Mouse (Mus musculus) mesoderm, embryonic 11.5 days (tissue): ENCODE measurements around the gene Etfdh.
"Not testable (repeated sequence)": the region's sequence is repeated elsewhere in the genome, so short reads cannot be mapped to it uniquely, and the experiment has no call there.

ENCODE experiments used
- DNase-seq: peaks from one replicate; pipeline ENCODE4 v3.0.0-alpha.2; 2012; ENCODE audit warnings: low read depth, low spot score

The Etfdh gene

DNA sequence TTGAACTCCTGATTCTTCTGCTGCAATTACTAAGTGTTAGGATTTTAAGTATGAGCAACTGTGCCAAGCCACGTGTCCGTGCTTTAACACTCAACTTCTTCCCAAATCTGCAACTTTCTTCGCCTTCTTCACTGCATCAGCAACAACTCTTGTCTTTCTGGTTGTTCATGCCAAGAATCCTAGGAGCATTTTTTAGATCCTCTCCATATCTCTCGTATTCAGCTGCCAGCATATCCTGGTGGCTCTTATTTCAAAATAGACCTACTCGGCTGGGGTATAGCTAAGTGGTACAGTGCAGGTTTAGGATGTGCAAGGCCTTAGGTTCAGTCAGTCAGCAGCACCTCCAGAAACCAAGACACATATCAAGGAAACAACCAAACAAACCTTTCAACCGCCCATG, 51.7 kb downstream of the Etfdh start:
- DNase-seq: no peak

GRCm38 (mm10) chr3:79576865-79577264, 52.4 kb downstream of the Etfdh start:
- no peak for DNase-seq

- DNase-seq: no peak
Observed at GRCm38 (mm10) chr3:79576468-79576816, 52.9 kb downstream of the Etfdh start.

- no peak for DNase-seq
Observed at GRCm38 (mm10) chr3:79575576-79576467, 53.5 kb downstream of the Etfdh start.

DNA sequence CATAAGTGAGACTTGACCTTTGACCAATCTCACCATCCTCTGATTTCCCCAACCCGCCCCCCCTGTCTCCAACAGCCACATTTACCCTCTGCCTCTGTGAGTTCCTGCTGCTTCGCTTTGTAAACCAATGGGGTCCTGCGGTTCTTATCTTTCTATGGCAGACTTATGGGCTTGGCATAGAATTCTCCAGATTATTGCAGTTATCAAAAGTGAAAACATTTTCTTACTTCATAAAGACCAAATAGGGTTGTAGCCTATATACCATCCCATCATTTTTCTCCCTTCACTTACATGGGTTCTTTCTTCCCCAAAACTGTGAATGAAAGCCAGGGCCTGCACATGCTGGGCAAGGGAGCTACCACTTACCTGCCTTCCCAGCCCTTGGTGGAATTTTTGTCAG, 55.0 kb downstream of the Etfdh start:
- DNase-seq: no peak

DNA sequence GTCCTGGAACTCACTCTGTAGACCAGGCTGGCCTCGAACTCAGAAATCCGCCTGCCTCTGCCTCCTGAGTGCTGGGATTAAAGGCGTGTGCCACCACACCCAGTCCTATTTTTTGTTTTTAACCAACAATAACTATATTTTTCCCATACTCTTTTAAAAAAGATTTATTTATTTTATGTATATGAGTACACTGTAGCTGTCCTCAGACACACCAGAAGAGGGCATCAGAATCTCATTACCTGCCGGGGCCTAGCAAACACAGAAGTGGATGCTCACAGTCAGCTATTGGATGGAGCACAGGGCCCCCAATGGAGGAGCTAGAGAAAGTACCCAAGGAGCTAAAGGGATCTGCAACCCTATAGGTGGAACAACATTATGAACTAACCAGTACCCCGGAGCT, 55.9 kb downstream of the Etfdh start:
- DNase-seq: not testable (repeated sequence)

DNA sequence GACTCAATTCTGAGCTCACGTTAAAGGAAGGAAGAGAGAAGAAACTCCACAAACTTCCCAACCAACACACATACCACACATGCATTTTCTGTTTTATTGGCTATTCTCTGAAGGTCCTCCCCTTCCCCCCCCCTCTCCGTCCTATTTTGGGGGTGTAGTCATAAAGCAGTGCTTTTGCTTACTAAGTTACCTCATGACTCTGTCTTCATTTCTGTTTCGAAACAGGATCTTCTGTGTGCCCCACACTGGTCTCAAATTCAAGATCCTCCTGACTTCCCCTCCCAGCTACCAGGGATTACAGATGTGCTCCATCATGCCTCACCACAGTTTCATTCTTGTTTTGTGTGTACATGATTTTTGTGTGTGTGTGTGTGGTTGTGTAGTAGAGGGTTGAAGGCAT, 56.9 kb downstream of the Etfdh start:
- no peak for DNase-seq

GRCm38 (mm10) chr3:79569351-79569681, 60.0 kb downstream of the Etfdh start:
- DNase-seq: no peak

DNA sequence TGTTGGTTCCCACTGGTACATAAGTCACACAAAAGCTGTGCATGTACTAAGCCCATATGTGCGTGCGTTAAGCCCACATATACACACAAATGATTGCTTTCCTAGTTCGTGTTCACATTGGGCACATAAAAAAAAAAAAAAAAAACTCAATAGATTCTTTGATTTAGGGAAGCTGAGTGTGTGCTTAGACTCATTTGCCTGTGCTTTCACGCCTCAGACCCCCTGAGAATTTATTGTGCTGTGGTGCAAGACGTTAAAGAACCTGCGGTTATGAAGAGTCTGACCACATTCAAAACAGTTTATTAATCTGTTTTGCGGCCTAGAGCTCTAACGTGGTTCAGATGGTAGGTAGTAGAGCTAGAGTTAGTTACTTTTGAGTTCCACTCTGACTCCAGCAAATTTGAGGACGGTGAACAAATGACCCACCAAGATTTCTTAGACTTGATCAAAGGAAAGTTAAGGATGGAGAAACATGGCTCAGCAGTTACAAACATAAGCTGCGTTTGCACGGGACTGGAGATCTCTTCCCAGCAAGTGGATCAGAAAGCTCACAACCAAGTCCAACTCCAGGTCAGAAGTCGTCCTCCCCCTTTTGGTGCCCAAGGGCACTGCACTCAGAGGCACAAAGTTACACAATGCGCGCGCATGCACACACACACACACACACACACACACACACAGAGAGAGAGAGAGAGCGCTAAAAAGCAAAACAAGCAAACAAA, 60.5 kb downstream of the Etfdh start:
- DNase-seq: no peak

DNA sequence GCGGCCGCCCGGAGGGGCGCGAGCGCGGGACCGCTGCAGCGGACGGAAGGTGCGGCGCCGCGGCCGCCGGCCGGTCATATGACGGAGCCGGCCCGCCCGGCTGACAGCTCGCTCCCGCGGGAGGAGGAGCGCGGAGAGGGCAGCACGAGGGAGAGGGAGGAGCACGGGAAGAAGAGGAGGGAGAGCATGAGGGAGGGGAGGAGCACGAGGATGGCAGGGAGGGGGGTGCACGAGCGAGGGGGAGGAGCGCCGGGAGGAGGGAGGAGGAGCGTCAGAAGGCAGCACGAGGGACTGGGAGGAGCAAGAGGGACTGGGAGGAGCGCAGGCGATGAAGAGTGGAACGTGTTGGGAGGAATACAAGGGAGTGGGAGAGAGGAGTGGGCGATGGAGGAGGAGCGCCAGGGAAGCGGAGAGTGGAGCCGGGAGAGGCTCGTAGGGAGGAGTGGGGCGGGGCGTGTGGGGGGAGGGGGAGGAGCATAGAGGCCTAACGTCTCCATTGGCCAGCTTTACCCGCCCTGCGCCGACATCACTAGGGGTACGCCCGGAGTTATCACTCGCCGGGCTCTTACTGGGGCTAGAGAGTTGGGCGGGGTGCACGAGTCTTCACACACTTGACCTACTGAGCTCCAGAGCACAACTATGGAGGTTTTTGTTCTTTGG, 61.5 kb downstream of the Etfdh start, which contains the start of gene Fnip2:
TSS of gene Fnip2 (minus strand) at position 94 of the 660 bp plus-strand sequence.
- DNase-seq: peak; percentile 94

DNA sequence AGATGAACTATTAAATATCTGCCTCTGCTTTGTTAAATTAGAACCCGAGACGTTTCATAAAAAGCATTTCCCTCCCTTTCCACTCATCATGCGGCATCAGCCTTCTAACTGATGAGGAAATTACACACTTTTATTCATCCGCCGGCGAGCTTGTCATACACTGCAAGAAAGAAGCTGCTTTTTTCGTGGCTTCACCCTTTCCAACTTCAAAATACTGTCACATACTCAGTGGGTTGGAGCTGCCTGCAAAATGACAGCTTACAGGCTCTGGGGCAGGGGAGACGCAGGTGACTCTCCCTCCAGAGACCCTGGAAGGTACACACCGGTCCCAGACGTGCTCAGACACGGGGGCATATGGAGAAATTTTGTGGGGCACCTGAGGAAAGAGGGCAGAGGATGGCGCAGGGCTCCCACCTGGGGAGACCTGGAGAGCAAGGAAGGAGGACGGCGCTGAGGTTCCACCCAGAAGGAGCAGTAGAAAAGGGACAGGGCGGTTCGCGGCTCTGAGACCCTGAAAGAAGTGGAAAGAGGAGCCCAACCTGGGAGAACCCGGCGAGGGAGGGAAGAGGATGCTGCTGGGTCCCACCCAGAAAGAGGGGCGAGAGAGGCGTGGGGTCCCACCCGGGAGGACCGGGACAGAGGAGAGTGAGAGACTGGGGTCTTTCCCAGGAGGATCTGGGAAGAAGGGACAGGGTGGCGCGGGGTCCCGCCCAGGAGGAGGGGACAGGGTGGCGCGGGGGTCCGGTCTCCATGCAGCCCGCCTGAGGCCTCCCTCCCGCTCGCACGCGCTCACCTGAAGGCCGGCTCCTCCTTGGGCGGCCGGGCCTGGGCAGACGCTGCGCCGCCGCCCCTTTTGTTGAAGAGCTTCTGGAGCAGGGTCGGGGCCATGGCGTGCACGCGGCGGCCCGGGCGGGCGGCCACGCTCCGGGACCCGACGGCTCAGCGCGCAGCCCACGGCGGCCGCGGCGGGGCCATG, 62.3 kb downstream of the Etfdh start:
- DNase-seq: no peak

- DNase-seq: no peak
Observed at GRCm38 (mm10) chr3:79564875-79565606, 64.3 kb downstream of the Etfdh start.

DNA sequence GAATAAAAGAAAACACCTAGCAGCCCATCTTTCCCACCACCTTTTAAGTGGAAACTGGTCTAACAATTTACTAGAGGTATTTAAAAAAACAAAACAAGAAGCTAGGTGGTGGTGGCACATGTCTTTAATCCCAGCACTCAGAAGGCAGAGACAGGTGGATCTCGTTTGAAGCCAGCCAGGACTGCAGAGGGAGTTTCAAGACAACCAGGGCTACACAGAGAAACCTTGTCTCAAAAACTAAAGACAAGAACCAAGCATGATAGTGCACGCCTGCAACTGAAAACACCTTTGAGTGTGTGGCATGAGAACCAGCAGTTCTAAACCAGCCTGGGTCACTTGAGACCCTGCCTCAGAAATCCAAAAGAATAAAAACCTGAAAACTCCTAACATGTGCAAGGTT, 65.8 kb downstream of the Etfdh start:
- no peak for DNase-seq

- DNase-seq: no peak
Observed at GRCm38 (mm10) chr3:79561784-79562715, 67.2 kb downstream of the Etfdh start.

- DNase-seq: no peak
Observed at GRCm38 (mm10) chr3:79560555-79560954, 68.7 kb downstream of the Etfdh start.

GRCm38 (mm10) chr3:79559773-79560045, 69.6 kb downstream of the Etfdh start:
- no peak for DNase-seq

GRCm38 (mm10) chr3:79559021-79559772, 70.1 kb downstream of the Etfdh start:
- DNase-seq: no peak

DNA sequence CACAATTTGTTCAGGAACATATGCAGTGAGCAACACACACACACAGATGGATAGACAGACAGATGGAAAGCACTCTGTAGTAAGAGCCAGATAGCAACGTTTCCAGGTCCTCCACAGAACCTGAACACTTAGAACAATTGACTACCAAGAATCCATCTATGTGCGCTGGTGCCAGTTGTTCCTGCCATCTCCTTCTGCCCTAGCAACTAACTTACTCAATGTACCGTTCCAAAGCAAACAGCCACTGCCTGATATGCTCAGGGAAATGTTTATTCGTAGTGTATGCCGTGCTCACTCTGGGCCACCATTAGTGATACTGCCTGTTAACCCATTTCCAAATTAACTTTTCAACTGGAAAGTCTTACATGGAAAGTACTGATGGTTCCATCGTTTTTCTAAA, 74.2 kb downstream of the Etfdh start:
- no peak for DNase-seq
